Mouse (Mus musculus): ENCODE data around the gene Ablim1. TPM values are rescaled to one million over a fixed set of nuclear protein-coding genes. Genes with fewer than 3 reads are reported as not detected.

Ablim1 gene
- total RNA-seq, 4 experiments from 2014 or later = 450 to 472 (median 462) TPM

GRCm38 (mm10) chr19:57188553-57188952 is 126.2 kb downstream of the Ablim1 start:
- no peak for DNase-seq (ENCODE audit: low spot score)

GRCm38 (mm10) chr19:57185021-57185420 is 129.7 kb downstream of the Ablim1 start:
- DNase-seq (ENCODE audit: low spot score) = peak; percentile 63

GRCm38 (mm10) chr19:57182938-57183720 is 131.6 kb downstream of the Ablim1 start:
- DNase-seq (ENCODE audit: low spot score) = no peak

- DNase-seq (ENCODE audit: low spot score) = no peak
Measured at GRCm38 (mm10) chr19:57181852-57182528, 132.7 kb downstream of the Ablim1 start.

- DNase-seq (ENCODE audit: low spot score) = no peak
Measured at GRCm38 (mm10) chr19:57181317-57181716, 133.4 kb downstream of the Ablim1 start.

- DNase-seq (ENCODE audit: low spot score) = no peak
Measured at GRCm38 (mm10) chr19:57180908-57181307, 133.8 kb downstream of the Ablim1 start.

- DNase-seq (ENCODE audit: low spot score) = no peak
Measured at GRCm38 (mm10) chr19:57180333-57180732, 134.4 kb downstream of the Ablim1 start.

GRCm38 (mm10) chr19:57179269-57179668 is 135.4 kb downstream of the Ablim1 start:
- no peak for DNase-seq (ENCODE audit: low spot score)

- no peak for DNase-seq (ENCODE audit: low spot score)
Measured at GRCm38 (mm10) chr19:57177334-57177733, 137.4 kb downstream of the Ablim1 start.

- no peak for DNase-seq (ENCODE audit: low spot score)
Measured at GRCm38 (mm10) chr19:57175077-57175476, 139.6 kb downstream of the Ablim1 start.

GRCm38 (mm10) chr19:57174541-57174940 is 140.2 kb downstream of the Ablim1 start:
- no peak for DNase-seq (ENCODE audit: low spot score)

GRCm38 (mm10) chr19:57174045-57174444 is 140.7 kb downstream of the Ablim1 start:
- DNase-seq (ENCODE audit: low spot score) = no peak

GRCm38 (mm10) chr19:57172321-57172720 is 142.4 kb downstream of the Ablim1 start:
- no peak for DNase-seq (ENCODE audit: low spot score)

GRCm38 (mm10) chr19:57170880-57171279 is 143.8 kb downstream of the Ablim1 start:
- no peak for DNase-seq (ENCODE audit: low spot score)

GRCm38 (mm10) chr19:57169485-57169884 is 145.2 kb downstream of the Ablim1 start:
- no peak for DNase-seq (ENCODE audit: low spot score)

- no peak for DNase-seq (ENCODE audit: low spot score)
Measured at GRCm38 (mm10) chr19:57167721-57168120, 147.0 kb downstream of the Ablim1 start.

GRCm38 (mm10) chr19:57164882-57165281 is 149.8 kb downstream of the Ablim1 start:
- no peak for DNase-seq (ENCODE audit: low spot score)

- DNase-seq (ENCODE audit: low spot score) = peak; percentile 71
Measured at GRCm38 (mm10) chr19:57163315-57163714, 151.4 kb downstream of the Ablim1 start.

GRCm38 (mm10) chr19:57161978-57162727 is 152.6 kb downstream of the Ablim1 start:
- no peak for DNase-seq (ENCODE audit: low spot score)

GRCm38 (mm10) chr19:57161010-57161660 is 153.6 kb downstream of the Ablim1 start:
- peak; percentile 65 for DNase-seq (ENCODE audit: low spot score)

- no peak for DNase-seq (ENCODE audit: low spot score)
Measured at GRCm38 (mm10) chr19:57157731-57158343, 156.9 kb downstream of the Ablim1 start.
